Mouse (Mus musculus) kidney, postnatal 0 days (tissue): ENCODE measurements at regions not wholly inside any gene's neighbourhood (a gene's known extent, or its start where the extent isn't known, plus 50 kb on each side); places are given as distances from the start of the nearest gene placed in this dataset.

Experiments used
- ATAC-seq: fragments of 200-750 bp; cut with Nextera tagmentation; replicated peaks from 2 replicates; pipeline ENCODE4 v1.8.0; 2017; ENCODE audit warnings: low read depth, moderate number of reproducible peaks, moderate TSS enrichment, moderate library complexity; ENCODE audit not compliant: low FRiP score
- DNase-seq: peaks from one replicate; pipeline ENCODE4 v3.0.0-alpha.2; 2016; ENCODE audit warnings: low spot score
- H3K27ac ChIP-seq: fragments of 300-500 bp; sonication (generic); 2 replicates; pipeline ENCODE4 v1.5.1; 2014; ENCODE audit warnings: mild to moderate bottlenecking
- H3K27me3 ChIP-seq: fragments of 300-500 bp; sonication (generic); 2 replicates; pipeline ENCODE4 v1.6.1; 2014; ENCODE audit warnings: low read length, mixed read lengths; ENCODE audit not compliant: insufficient read depth
- H3K36me3 ChIP-seq: fragments of 300-500 bp; sonication (generic); 2 replicates; pipeline ENCODE4 v1.6.1; 2014; ENCODE audit warnings: low read length, mixed read lengths; ENCODE audit not compliant: insufficient read depth
- H3K4me1 ChIP-seq: fragments of 300-500 bp; sonication (generic); replicated peaks from 2 replicates; pipeline ENCODE4 v1.6.1; 2014; ENCODE audit warnings: antibody characterized with exemption, low read length, mixed read lengths; ENCODE audit not compliant: insufficient read depth
- H3K4me2 ChIP-seq: fragments of 300-500 bp; sonication (generic); 2 replicates; pipeline ENCODE4 v1.6.1; 2014; ENCODE audit warnings: mild to moderate bottlenecking, low read length, moderate library complexity, mixed read lengths
- H3K4me3 ChIP-seq: fragments of 300-500 bp; sonication (generic); replicated peaks from 2 replicates; pipeline ENCODE4 v1.5.1; 2014; ENCODE audit warnings: low read depth, low read length
- H3K9ac ChIP-seq: fragments of 300-500 bp; sonication (generic); 2 replicates; pipeline ENCODE4 v1.6.1; 2014; ENCODE audit warnings: low read depth, low read length
- H3K9me3 ChIP-seq: fragments of 300-500 bp; sonication (generic); replicated peaks from 2 replicates; pipeline ENCODE4 v1.6.1; 2016; ENCODE audit warnings: low read length, inconsistent platforms, mixed read lengths
- CTCF ChIP-seq: IDR thresholded peaks from 2 replicates; pipeline ENCODE4 v1.5.1; 2016; ENCODE audit warnings: antibody characterized with exemption, low read depth, mild to moderate bottlenecking, moderate library complexity
- WGBS: fragments of 180-500 bp; shearing (Covaris S2); extraction: QIAGEN DNeasy Blood & Tissue Kit; methylation state at CpG from one replicate; pipeline ENCODE4 v1.1.7; 2014; 5-methylcytosine and 5-hydroxymethylcytosine counted together

- Histone ChIP-seq H3K4me2 (no peak overlapping the region), H3K9ac (no peak overlapping the region), H3K9me3 (no peaks in the 10 kb centered on the region), H3K36me3 (no peaks in the 10 kb centered on the region), H3K4me3 (no peak overlapping the region), H3K4me1 (no peaks in the 10 kb centered on the region; the same call in 1 of the 2 replicates), H3K27ac (no peak overlapping the region), H3K27me3 (no peaks in the 10 kb centered on the region)
- no peak for TF ChIP-seq CTCF
- no peak for DNase-seq
- ATAC-seq = no peak
- 91% methylated on average over 5 of the region's 5 CpGs for WGBS
Observed at GRCm38 (mm10) chr10:96209171-96209570, 72.8 kb downstream of the Gm5426 start.

GRCm38 (mm10) chr10:96211189-96211588, 74.8 kb downstream of the Gm5426 start:
- Histone ChIP-seq H3K4me3 (no peak overlapping the region), H3K9me3 (no peaks in the 10 kb centered on the region), H3K27me3 (no peaks in the 10 kb centered on the region), H3K27ac (no peak overlapping the region), H3K9ac (no peak overlapping the region), H3K4me1 (no peaks in the 10 kb centered on the region; the same call in 1 of the 2 replicates), H3K36me3 (no peaks in the 10 kb centered on the region), H3K4me2 (no peak overlapping the region)
- DNase-seq = no peak
- no peak for TF ChIP-seq CTCF
- no peak for ATAC-seq
- WGBS = 72% methylated on average over 7 of the region's 7 CpGs

- Histone ChIP-seq H3K4me2 (no peak overlapping the region), H3K4me1 (no peaks in the 10 kb centered on the region; the same call in 1 of the 2 replicates), H3K27me3 (no peaks in the 10 kb centered on the region), H3K27ac (no peak overlapping the region), H3K4me3 (no peak overlapping the region), H3K9ac (no peak overlapping the region), H3K9me3 (no peaks in the 10 kb centered on the region), H3K36me3 (no peaks in the 10 kb centered on the region)
- TF ChIP-seq CTCF = peak; percentile 97
- ATAC-seq (peak; percentile 83), DNase-seq (peak; percentile 98)
- WGBS = 1% methylated on average over 10 of the region's 10 CpGs
Observed at GRCm38 (mm10) chr10:96213876-96214275, 77.5 kb downstream of the Gm5426 start.

DNA sequence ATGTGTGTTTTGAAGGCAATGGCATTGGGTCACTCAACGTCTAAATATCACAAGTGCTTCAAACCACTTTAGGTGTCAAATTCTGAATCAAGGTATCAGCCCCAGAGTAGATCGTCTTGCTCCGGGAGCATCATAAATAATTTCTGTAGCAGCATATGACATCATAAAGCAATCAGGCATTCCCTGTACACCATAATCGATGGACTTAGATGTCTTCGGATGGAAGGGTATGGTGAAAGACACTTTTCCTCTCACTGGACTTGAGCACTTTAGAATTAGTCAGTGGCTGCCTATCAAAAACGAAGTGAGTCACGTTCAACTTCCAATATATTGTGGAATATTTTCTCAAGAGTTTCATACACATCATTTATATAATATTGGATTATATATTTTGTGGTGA, 77.9 kb downstream of the Gm5426 start:
- 0 out of 2 replicates have a peak, but pooled peaks have one; percentile 6 for ATAC-seq
- Histone ChIP-seq H3K27me3 (no peaks in the 10 kb centered on the region), H3K4me1 (no peaks in the 10 kb centered on the region; the same call in 1 of the 2 replicates), H3K9me3 (no peaks in the 10 kb centered on the region), H3K4me2 (no peak overlapping the region), H3K4me3 (no peak overlapping the region), H3K36me3 (no peaks in the 10 kb centered on the region), H3K9ac (no peak overlapping the region), H3K27ac (no peak overlapping the region)
- WGBS = 49% methylated on average over 7 of the region's 7 CpGs
- no peak for TF ChIP-seq CTCF
- DNase-seq = no peak

DNA sequence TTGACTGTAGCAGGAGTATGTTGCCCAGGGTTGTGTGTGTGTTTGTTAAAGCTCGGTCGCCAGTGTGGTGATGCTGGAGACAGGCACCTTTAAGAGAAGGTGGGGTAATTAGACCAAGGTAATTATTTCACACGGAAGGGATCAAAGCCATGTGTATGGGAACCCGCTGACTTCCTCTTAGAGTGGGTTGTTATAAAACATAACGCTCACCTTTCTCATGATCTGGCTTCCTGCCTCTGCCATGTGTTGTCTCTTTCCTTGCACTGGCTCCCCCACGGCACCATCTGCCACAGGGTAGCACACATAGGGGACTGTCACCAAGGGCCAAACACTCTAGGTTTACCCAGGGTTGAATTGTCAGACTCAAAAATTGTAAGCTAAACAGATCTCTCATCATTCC, 78.5 kb downstream of the Gm5426 start:
- no peaks in the 10 kb centered on the region for H3K36me3 ChIP-seq
- H3K4me1 ChIP-seq = no peaks in the 10 kb centered on the region; the same call in 1 of the 2 replicates
- no peak for DNase-seq
- no peak for TF ChIP-seq CTCF
- ATAC-seq = no peak
- H3K27me3 ChIP-seq = no peaks in the 10 kb centered on the region
- H3K9ac ChIP-seq = no peak overlapping the region
- 51% methylated on average over 6 of the region's 6 CpGs for WGBS
- no peaks in the 10 kb centered on the region for H3K9me3 ChIP-seq
- H3K4me3 ChIP-seq = no peak overlapping the region
- H3K27ac ChIP-seq = no peak overlapping the region
- no peak overlapping the region for H3K4me2 ChIP-seq

DNA sequence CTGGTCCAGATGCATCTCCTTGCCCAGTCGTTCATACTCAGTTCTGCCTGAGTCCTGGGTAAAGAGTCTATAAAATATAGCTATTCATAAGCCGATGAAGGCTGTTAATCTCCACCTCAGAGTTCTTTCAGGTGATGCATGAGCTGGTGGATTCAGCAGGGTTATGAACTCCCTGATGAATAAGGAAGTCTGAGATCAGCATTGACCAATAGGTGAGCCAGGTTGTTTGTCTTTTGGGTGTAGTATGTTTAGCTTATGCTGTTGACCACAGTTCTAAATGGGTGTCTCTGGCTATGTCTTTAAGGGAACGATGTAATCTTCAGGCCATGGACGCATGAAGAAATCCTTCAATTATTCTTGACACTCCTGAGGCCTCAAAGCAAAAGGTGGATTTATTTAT, 84.3 kb downstream of the Gm5426 start:
- 84% methylated on average over 4 of the region's 4 CpGs for WGBS
- Histone ChIP-seq H3K27me3 (no peaks in the 10 kb centered on the region), H3K36me3 (no peaks in the 10 kb centered on the region), H3K4me2 (no peak overlapping the region), H3K9me3 (no peaks in the 10 kb centered on the region), H3K4me1 (no peaks in the 10 kb centered on the region), H3K9ac (no peak overlapping the region), H3K27ac (no peak overlapping the region), H3K4me3 (no peak overlapping the region)
- ATAC-seq = no peak
- no peak for TF ChIP-seq CTCF
- no peak for DNase-seq

DNA sequence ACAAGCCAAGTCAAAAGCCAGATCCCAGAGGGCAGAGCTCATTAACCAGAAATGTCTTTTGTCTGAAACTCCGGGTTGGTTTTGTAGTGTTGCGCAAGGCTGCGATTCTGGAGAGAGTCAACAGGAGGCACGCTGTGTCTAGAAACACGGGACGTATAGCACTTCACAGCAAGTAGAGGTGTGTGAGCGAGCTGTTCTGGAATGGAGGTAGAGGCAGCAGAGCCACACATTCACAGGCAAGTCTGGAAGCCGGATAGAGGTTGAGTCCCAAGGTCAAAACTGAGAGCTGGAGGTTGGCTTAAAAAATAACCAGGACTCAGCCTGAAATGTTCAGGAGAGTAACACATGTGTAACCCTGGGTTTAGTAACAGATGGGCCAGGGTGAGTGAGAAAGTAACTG, 94.0 kb downstream of the Gm5426 start:
- 0 out of 2 replicates have a peak, but pooled peaks cover 4% of the 10 kb centered on the region for H3K4me1 ChIP-seq
- DNase-seq = no peak
- H3K4me2 ChIP-seq = no peak overlapping the region
- no peak overlapping the region for H3K27ac ChIP-seq
- H3K4me3 ChIP-seq = no peak overlapping the region
- no peaks in the 10 kb centered on the region for H3K9me3 ChIP-seq
- ATAC-seq = peak; percentile 46; the same call in 1 of the 2 replicates
- no peaks in the 10 kb centered on the region for H3K36me3 ChIP-seq
- no peak overlapping the region for H3K9ac ChIP-seq
- H3K27me3 ChIP-seq = no peaks in the 10 kb centered on the region
- TF ChIP-seq CTCF = peak; percentile 49; the same call in 1 of the 2 replicates
- 83% methylated on average over 8 of the region's 8 CpGs for WGBS
